Mouse (Mus musculus): ENCODE measurements around the gene Zfp771.

GRCm38 (mm10) chr7:127212432-127213250 is 31.4 kb upstream of the Zfp771 start:
- TF ChIP-seq GATA1 (IDR thresholded peaks at IDR 0.05; ENCODE audit: borderline replicate concordance, low read length) (no peak), FLI1 (IDR thresholded peaks at IDR 0.05; ENCODE audit: low read length) (no peak)

Data from megakaryocyte, embryonic 14.5 days (primary cell).